Mouse (Mus musculus) neural tube, embryonic 13.5 days (tissue): ENCODE data around the gene Gpam. TPM values are rescaled to one million over a fixed set of nuclear protein-coding genes. Genes with fewer than 3 reads are reported as not detected.
A peak's percentile ranks its signal among the peaks of the same experiment; 100 is the strongest.

Source experiments
- ATAC-seq: fragments of 200-750 bp; cut with Nextera tagmentation; 2 replicates; pipeline ENCODE4 v1.8.0; 2017; ENCODE audit warnings: low read depth, mild to moderate bottlenecking, moderate TSS enrichment, moderate library complexity
- H3K27ac ChIP-seq: fragments of 300-500 bp; sonication (generic); replicated peaks from 2 replicates; pipeline ENCODE4 v1.5.1; 2015; ENCODE audit warnings: moderate library complexity, mild to moderate bottlenecking, inconsistent platforms
- H3K27me3 ChIP-seq: fragments of 300-500 bp; sonication (generic); 2 replicates; pipeline ENCODE4 v1.6.1; 2015; ENCODE audit warnings: mild to moderate bottlenecking, inconsistent platforms
- H3K36me3 ChIP-seq: fragments of 300-500 bp; sonication (generic); 2 replicates; pipeline ENCODE4 v1.6.1; 2015; ENCODE audit warnings: mild to moderate bottlenecking, inconsistent platforms
- H3K4me1 ChIP-seq: fragments of 300-500 bp; sonication (generic); replicated peaks from 2 replicates; pipeline ENCODE4 v1.6.1; 2015; ENCODE audit warnings: inconsistent platforms
- H3K4me2 ChIP-seq: fragments of 300-500 bp; sonication (generic); 2 replicates; pipeline ENCODE4 v1.6.1; 2015; ENCODE audit warnings: inconsistent platforms, mild to moderate bottlenecking, moderate library complexity
- H3K4me3 ChIP-seq: fragments of 300-500 bp; sonication (generic); 2 replicates; pipeline ENCODE4 v1.5.1; 2015; ENCODE audit warnings: mild to moderate bottlenecking, inconsistent platforms
- H3K9ac ChIP-seq: fragments of 300-500 bp; sonication (generic); 2 replicates; pipeline ENCODE4 v1.6.1; 2015; ENCODE audit warnings: moderate library complexity, mild to moderate bottlenecking, inconsistent platforms
- H3K9me3 ChIP-seq: fragments of 300-500 bp; sonication (generic); 2 replicates; pipeline ENCODE4 v1.6.1; 2016; ENCODE audit warnings: inconsistent platforms
- WGBS: fragments of 180-500 bp; shearing (Covaris S2); methylation state at CpG from one replicate; pipeline ENCODE4 v1.1.7; 2015; 5-methylcytosine and 5-hydroxymethylcytosine counted together
- polyA plus RNA-seq: library from polyadenylated mRNA; unstranded; fragments of >200 nt; fragmentation: Nextera tagmentation; extraction: Ambion mirVana; gene quantifications from 2 replicates; pipeline ENCODE4 v1.2.1, GENCODE M21; 2015

Gpam gene
- polyA plus RNA-seq, 1 experiment from 2014 or later: 19.6 TPM

DNA sequence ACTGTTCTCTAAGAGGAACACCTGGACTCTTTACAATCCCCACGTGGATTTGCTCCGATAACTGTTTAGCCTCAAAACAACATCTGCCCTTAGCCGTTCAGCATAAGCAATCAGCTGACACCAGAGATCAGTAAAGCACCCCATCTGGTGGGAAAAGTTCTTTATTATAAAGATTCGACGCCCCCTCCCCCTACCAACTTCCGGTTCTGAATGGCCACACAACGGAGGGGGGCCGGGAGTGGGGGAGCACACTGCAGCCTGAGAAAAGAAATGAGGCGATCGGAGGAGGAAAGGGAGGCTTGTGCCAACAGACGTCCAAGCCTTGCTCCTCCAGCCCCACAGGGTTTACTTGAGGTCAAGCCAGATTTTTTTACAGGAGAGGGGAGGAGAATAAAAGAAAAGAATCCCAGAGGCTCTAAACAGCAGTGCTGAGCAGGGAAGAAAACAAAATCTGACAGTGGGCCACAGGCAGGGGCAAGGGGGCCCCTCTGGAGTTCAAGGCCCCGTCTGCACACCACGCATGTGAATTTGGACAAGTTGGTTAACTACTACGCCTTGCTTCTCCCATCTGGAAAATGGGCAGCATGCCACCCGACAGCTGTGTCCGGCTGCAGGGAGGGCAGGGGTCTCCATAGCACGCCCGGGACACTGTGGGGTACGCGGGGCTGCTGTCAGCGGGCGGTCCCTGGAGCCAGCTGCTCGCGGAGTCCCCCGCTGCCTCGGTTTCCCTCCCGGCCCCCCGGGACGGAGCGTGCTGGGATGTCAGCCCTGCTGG, 28.4 kb downstream of the Gpam start:
- H3K27me3 ChIP-seq: no peaks in the 10 kb centered on the region
- H3K36me3 ChIP-seq: peaks cover 15% of the 10 kb centered on the region
- WGBS: under 1% methylated on average over 30 of the region's 30 CpGs
- ATAC-seq: peak; percentile 66
- peak overlapping the region; percentile 97 for H3K4me2 ChIP-seq
- H3K27ac ChIP-seq: peak overlapping the region; percentile 92
- H3K9me3 ChIP-seq: no peaks in the 10 kb centered on the region
- peaks cover 26% of the 10 kb centered on the region for H3K4me1 ChIP-seq
- peak overlapping the region; percentile 96 for H3K4me3 ChIP-seq
- H3K9ac ChIP-seq: peak overlapping the region; percentile 92

DNA sequence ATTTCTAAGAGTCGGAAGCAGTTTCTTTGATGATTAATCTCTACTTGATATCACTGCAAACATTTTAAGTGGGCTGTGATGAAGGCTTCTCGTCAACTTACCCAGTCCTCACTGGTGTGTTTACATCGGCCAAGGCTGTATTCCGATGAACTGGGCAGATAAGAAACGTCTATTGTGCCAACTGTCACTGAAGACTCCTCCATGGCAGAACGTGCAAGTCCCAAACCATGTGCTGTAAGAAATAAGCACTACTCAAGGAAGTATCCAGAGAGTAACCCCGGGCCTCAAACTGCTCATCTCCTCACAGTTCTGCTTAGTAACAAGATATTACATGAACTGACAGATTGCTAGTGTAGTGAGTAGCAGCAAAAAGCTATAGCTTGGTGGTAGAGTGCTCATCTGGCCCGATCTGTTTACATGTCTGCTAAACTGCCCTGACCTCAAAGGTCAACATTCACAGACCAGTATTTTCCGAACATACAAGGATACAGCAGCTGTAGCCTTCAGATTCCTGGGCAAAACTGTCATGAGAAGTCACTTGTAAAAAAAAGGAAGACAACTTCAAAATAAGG, 29.6 kb downstream of the Gpam start:
- Histone ChIP-seq H3K36me3 (peaks cover 25% of the 10 kb centered on the region), H3K4me1 (peaks cover 26% of the 10 kb centered on the region), H3K4me2 (peak overlapping the region; percentile 97; the same call in 1 of the 2 replicates), H3K9ac (no peak overlapping the region), H3K27ac (no peak overlapping the region), H3K9me3 (no peaks in the 10 kb centered on the region), H3K4me3 (no peak overlapping the region), H3K27me3 (no peaks in the 10 kb centered on the region)
- ATAC-seq: no peak
- WGBS: 73% methylated on average over 9 of the region's 9 CpGs

DNA sequence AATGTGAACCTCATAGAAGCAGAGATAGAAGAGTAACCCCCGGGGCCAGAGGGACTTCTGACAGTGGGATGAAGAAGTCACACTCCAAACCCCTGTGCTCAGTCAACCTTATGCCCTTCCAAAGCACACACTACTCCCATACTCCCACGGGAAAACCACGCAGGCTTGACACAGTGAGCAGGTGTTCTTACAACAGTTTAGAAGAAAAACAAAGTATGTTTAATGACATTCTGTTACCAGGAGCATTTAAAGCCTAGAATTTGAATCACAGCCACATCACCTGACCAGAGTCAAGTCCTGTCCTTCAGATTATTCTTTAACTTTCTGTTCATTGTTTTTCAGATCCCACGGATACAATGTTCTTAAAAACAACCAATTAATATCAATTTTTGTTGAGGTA, 30.4 kb downstream of the Gpam start:
- Histone ChIP-seq H3K27me3 (no peaks in the 10 kb centered on the region), H3K4me1 (peaks cover 26% of the 10 kb centered on the region), H3K4me2 (no peak overlapping the region), H3K27ac (no peak overlapping the region), H3K36me3 (peaks cover 27% of the 10 kb centered on the region), H3K9me3 (no peaks in the 10 kb centered on the region), H3K9ac (no peak overlapping the region), H3K4me3 (no peak overlapping the region)
- 75% methylated on average over 4 of the region's 4 CpGs for WGBS
- ATAC-seq: no peak

DNA sequence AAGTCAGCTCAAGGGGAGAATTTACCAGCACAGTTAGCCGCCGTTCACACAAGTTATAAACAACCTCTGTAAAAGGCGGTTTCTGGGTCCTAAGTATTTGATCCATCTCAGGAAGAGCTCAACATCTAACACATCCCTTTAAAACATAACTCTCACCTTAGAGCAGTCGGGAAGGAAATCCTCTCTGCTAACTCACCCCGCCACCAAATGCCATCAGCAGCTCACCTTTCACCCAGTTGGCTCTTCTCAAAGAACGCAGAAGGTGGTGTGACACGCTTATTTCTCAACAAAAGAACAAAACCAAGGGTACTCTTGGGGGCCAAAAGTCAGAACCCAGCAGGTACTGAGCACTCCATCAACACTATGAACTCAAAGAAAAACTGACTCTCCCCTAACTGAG, 31.5 kb downstream of the Gpam start:
- no peak overlapping the region for H3K27ac ChIP-seq
- H3K9me3 ChIP-seq: no peaks in the 10 kb centered on the region
- peaks cover 32% of the 10 kb centered on the region for H3K36me3 ChIP-seq
- no peak overlapping the region for H3K4me3 ChIP-seq
- H3K9ac ChIP-seq: no peak overlapping the region; the same call in 1 of the 2 replicates
- H3K27me3 ChIP-seq: no peaks in the 10 kb centered on the region
- no peak for ATAC-seq
- H3K4me2 ChIP-seq: no peak overlapping the region
- 85% methylated on average over 7 of the region's 7 CpGs for WGBS
- peaks cover 26% of the 10 kb centered on the region for H3K4me1 ChIP-seq

DNA sequence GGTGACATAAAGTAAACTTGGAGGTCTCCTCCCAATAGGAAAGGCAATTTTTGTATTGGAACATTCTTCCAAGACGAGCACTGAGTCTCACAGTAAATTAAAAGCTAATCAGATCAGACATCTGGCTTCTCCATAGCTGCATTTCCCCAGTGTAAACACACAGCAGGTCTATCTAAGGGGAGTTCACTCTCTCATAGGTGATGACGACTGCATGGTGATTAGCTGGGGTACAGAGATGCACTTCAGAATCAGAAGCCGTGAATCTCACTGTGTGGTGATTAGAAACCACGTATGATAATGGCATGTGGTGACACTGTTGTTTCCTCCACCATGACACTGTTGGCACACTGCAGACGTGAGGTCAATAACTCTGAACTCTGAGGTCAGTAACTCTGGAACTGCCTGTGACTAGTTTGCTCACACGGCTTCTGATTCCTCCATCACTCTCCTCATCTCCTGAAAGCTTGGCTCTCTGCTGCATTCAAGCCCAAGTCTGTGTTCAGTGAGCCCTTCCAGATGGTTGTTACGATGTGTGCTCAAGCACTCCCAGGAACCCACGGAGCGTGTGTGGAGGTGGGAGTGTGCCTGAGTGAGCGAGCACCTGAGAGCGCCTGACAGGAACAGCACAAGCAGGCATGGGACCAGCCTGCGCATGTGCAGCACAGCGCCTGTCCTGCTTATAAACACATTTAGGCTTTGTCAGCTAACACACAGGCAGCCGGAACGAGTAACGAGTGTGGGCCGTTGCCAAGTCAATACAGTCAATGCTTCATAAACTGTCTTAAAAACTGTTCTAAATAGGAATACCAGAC, 35.2 kb downstream of the Gpam start:
- H3K4me2 ChIP-seq: no peak overlapping the region
- H3K9ac ChIP-seq: no peak overlapping the region
- 89% methylated on average over 17 of the region's 17 CpGs for WGBS
- no peak overlapping the region for H3K27ac ChIP-seq
- H3K27me3 ChIP-seq: no peaks in the 10 kb centered on the region
- H3K4me3 ChIP-seq: no peak overlapping the region
- H3K4me1 ChIP-seq: no peaks in the 10 kb centered on the region
- H3K36me3 ChIP-seq: peaks cover 69% of the 10 kb centered on the region
- ATAC-seq: no peak
- no peaks in the 10 kb centered on the region for H3K9me3 ChIP-seq

DNA sequence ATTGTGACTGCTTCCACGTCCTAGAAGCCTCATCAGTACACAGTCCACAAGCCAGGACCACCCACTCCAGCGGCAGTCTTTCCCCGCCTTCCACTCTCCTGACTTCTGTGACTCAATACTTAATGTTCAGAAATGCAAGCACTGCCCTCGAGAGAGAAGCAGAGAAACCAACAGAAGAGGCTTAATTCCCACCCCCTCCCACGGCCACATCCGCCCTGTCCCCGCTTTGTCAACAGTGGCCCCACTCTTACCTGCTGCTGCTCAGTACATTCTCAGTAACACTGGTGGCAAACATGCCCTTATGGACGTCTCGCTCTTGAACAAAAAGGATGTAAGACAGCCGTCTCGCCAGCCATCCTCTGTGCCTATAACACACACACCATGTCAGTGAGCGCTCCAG, 36.2 kb downstream of the Gpam start:
- 93% methylated on average over 12 of the region's 12 CpGs for WGBS
- H3K36me3 ChIP-seq: peaks cover 74% of the 10 kb centered on the region

DNA sequence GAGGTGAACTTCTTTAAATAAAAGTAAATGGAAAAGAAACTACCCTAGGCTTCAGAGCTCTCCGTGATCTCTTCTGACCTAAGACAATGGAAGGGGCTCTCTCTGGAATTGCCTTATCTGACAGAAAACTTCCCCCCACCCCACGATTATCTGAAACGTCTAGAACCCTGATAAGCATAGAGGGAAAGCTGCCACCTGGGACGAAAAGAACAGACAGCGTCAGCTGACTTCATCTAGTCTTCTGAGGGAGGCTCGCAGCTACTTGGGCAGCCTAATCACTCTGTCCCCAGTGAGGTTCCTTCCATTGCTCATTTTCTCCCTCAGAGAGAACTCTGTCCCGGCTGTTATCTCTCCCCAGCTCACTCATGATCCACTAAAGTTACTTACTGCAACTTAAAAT, 36.9 kb downstream of the Gpam start:
- WGBS: 90% methylated on average over 7 of the region's 7 CpGs
- no peak overlapping the region for H3K4me2 ChIP-seq
- no peak for ATAC-seq
- peaks cover 74% of the 10 kb centered on the region for H3K36me3 ChIP-seq
- no peak overlapping the region for H3K4me3 ChIP-seq
- no peaks in the 10 kb centered on the region for H3K4me1 ChIP-seq
- no peaks in the 10 kb centered on the region for H3K27me3 ChIP-seq
- no peak overlapping the region for H3K27ac ChIP-seq
- H3K9me3 ChIP-seq: no peaks in the 10 kb centered on the region
- H3K9ac ChIP-seq: no peak overlapping the region

More for the DNA sequence above, 36.2 kb downstream of the Gpam start:
- ATAC-seq: no peak
- Histone ChIP-seq H3K27me3 (no peaks in the 10 kb centered on the region), H3K9me3 (no peaks in the 10 kb centered on the region), H3K4me2 (no peak overlapping the region), H3K4me3 (no peak overlapping the region), H3K9ac (no peak overlapping the region), H3K4me1 (no peaks in the 10 kb centered on the region), H3K27ac (no peak overlapping the region)

DNA sequence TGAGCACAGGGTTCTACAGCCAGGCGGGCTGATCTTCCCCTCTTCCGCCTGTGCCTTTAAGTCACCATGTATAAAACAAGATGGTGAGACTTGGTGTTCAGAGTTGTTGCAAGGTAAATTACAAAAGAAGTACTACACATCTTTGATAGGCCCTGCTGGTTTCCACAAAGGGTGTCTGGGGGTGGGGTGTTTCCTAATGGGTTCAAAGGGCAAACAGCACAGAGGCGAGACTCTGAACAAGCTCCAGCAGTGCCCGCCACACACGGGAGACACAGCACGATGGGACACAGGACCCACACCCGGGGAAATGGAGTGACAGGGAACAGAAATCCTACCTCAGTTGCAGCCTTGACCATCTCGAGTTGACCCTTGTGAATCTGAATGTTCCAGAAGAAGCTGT, 39.3 kb downstream of the Gpam start:
- no peaks in the 10 kb centered on the region for H3K27me3 ChIP-seq
- no peak overlapping the region for H3K9ac ChIP-seq
- ATAC-seq: no peak
- H3K27ac ChIP-seq: no peak overlapping the region
- 89% methylated on average over 8 of the region's 8 CpGs for WGBS
- H3K36me3 ChIP-seq: peaks cover 85% of the 10 kb centered on the region
- no peaks in the 10 kb centered on the region for H3K9me3 ChIP-seq
- no peak overlapping the region for H3K4me2 ChIP-seq
- no peak overlapping the region for H3K4me3 ChIP-seq
- no peaks in the 10 kb centered on the region for H3K4me1 ChIP-seq

DNA sequence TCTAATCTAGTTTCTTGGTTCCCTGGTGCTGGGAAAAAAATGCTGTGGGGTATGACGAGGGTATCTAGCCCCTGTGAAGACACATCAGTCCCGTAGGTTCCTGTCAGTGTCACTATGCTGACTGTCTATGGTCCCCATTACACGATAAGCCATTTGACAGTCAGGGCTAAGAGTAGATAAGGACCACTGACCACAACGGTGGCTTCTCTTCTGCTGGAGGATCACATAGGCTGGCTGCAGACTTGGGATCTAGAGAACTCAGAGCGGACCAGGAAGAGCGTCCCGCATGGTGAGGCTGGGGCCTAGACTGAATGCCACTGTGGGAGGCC, 41.2 kb downstream of the Gpam start:
- Histone ChIP-seq H3K9me3 (no peaks in the 10 kb centered on the region), H3K4me3 (no peak overlapping the region), H3K9ac (no peak overlapping the region), H3K27me3 (no peaks in the 10 kb centered on the region), H3K4me2 (no peak overlapping the region), H3K27ac (no peak overlapping the region), H3K4me1 (no peaks in the 10 kb centered on the region), H3K36me3 (peaks cover 98% of the 10 kb centered on the region)
- 90% methylated on average over 7 of the region's 7 CpGs for WGBS
- ATAC-seq: no peak

DNA sequence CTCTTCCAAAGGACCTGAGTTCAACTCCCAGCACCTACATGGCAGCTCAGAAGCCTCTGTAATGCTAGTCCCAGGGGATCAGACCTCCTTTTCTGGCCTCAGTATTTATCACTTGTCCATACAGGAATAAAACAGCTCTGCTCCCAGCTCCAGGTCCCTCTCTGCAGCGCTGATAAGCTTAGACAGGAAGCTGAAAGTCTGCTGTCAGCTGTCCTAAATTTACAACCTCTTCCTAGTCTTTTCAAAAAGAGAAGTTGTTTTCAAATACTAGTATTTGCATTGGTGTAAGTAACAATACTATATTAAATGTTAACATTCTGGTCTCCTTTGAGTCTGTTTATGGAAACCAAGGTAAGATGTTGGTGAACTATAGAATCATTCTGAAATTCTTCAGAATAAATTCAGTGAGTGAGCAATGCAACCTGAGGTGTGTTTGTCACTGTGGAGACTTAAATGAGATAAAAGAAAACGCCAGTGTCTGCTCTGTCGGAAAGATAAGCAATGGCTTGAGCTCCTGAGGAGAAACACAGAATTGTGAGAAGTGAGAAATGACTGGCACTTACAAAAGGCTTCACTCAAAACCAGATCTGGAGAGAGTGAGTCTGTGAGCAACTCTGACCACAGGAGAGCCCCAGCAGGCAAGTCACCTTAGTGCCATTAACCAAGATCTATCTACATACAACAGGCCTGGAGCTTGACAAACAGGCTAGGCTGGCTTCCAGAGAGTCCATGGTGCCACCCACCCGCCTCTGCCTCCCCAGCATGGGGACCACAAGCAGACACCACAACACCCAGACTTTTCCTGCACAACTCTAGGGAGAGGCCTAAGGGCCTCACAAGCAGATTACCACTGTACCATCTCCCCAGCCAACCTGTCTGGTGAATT, 41.8 kb downstream of the Gpam start:
- H3K9ac ChIP-seq: no peak overlapping the region
- H3K4me2 ChIP-seq: no peak overlapping the region
- ATAC-seq: no peak
- H3K36me3 ChIP-seq: peaks cover 95% of the 10 kb centered on the region
- H3K27ac ChIP-seq: no peak overlapping the region
- no peaks in the 10 kb centered on the region for H3K4me1 ChIP-seq
- H3K9me3 ChIP-seq: no peaks in the 10 kb centered on the region
- WGBS: 95% methylated on average over 4 of the region's 4 CpGs
- H3K4me3 ChIP-seq: no peak overlapping the region
- H3K27me3 ChIP-seq: no peaks in the 10 kb centered on the region

DNA sequence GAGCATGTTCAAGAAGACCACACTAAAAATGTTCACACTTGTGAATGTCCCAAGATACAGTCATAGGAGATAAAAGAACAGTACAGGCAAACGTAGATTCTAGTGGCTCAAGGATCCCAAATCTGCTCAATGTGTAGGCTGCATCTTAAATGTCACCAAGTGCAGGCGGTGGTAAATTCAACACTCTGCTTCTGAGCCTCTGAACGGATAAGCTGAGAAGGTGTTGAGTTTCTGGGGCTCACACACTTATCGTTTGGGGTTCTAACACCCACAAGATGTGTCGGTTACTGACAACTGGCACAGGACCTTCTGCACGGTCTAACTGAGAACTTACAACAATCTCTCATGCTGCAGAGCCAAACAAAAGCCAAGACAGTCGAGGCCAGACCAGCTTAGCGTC, 50.2 kb downstream of the Gpam start:
- no peak for ATAC-seq

More for the DNA sequence above, 50.2 kb downstream of the Gpam start:
- H3K4me2 ChIP-seq: no peak overlapping the region
- H3K27me3 ChIP-seq: no peaks in the 10 kb centered on the region
- no peak overlapping the region for H3K27ac ChIP-seq
- 73% methylated on average over 8 of the region's 8 CpGs for WGBS
- peaks cover 94% of the 10 kb centered on the region for H3K36me3 ChIP-seq
- H3K9me3 ChIP-seq: no peaks in the 10 kb centered on the region
- H3K9ac ChIP-seq: no peak overlapping the region
- H3K4me3 ChIP-seq: no peak overlapping the region
- no peaks in the 10 kb centered on the region for H3K4me1 ChIP-seq
